Mouse (Mus musculus): ENCODE results near the gene Lrrc63. TPM values are rescaled to one million over a fixed set of nuclear protein-coding genes. Genes with fewer than 3 reads are reported as not detected.

Lrrc63 gene
- 36.3 and 42.3 TPM in 2 replicates for polyA plus RNA-seq (2012; rRNA removed)

GRCm38 (mm10) chr14:75130501-75131318 lies at the start of gene Lrrc63, which contains the start of gene Lcp1:
Gene Lrrc63, minus strand, starts transcription at chr14:75130881.
Gene Lcp1, plus strand, starts transcription at chr14:75131101.
- no peaks in the 10 kb centered on the region for H3K36me3 ChIP-seq (ENCODE audit: control insufficient read depth, insufficient read depth, low read length)
- H3K27ac ChIP-seq (ENCODE audit: control insufficient read depth, insufficient read depth, low read depth, low read length) = peak within 1 kb of the TSS; percentile 73
- H3K4me3 ChIP-seq (ENCODE audit: control insufficient read depth, low read depth, low read length) = peak within 1 kb of the TSS; percentile 88
- H3K27me3 ChIP-seq (ENCODE audit: control insufficient read depth, insufficient read depth, low read length) = no peaks in the 10 kb centered on the region
- peak; percentile 74; the same call in 1 of the 2 replicates for TF ChIP-seq POLR2A (IDR thresholded peaks at IDR 0.05; ENCODE audit: control insufficient read depth, low read depth, low read length)
- TF ChIP-seq CTCF (IDR thresholded peaks at IDR 0.05; ENCODE audit: control insufficient read depth, insufficient read depth, insufficient replicate concordance, low read depth, low read length) = no peak
- peaks cover 5% of the 10 kb centered on the region for H3K4me1 ChIP-seq (ENCODE audit: control insufficient read depth, insufficient read depth, low read length)

GRCm38 (mm10) chr14:75179255-75179963 lies 48.7 kb upstream of the Lrrc63 start:
- Histone ChIP-seq H3K36me3 (ENCODE audit: control insufficient read depth, insufficient read depth, low read length) (no peaks in the 10 kb centered on the region), H3K27me3 (ENCODE audit: control insufficient read depth, insufficient read depth, low read length) (no peaks in the 10 kb centered on the region), H3K4me1 (ENCODE audit: control insufficient read depth, insufficient read depth, low read length) (peaks cover 8% of the 10 kb centered on the region), H3K27ac (ENCODE audit: control insufficient read depth, insufficient read depth, low read depth, low read length) (no peak overlapping the region), H3K4me3 (ENCODE audit: control insufficient read depth, low read depth, low read length) (peak overlapping the region; percentile 76)
- TF ChIP-seq CTCF (IDR thresholded peaks at IDR 0.05; ENCODE audit: control insufficient read depth, insufficient read depth, insufficient replicate concordance, low read depth, low read length) = no peak
- TF ChIP-seq POLR2A (IDR thresholded peaks at IDR 0.05; ENCODE audit: control insufficient read depth, low read depth, low read length) = no peak

- TF ChIP-seq CTCF (IDR thresholded peaks at IDR 0.05; ENCODE audit: control insufficient read depth, insufficient read depth, insufficient replicate concordance, low read depth, low read length) = no peak
- TF ChIP-seq POLR2A (IDR thresholded peaks at IDR 0.05; ENCODE audit: control insufficient read depth, low read depth, low read length) = no peak
- Histone ChIP-seq H3K36me3 (ENCODE audit: control insufficient read depth, insufficient read depth, low read length) (no peaks in the 10 kb centered on the region), H3K27ac (ENCODE audit: control insufficient read depth, insufficient read depth, low read depth, low read length) (no peak overlapping the region), H3K4me1 (ENCODE audit: control insufficient read depth, insufficient read depth, low read length) (peaks cover 8% of the 10 kb centered on the region), H3K4me3 (ENCODE audit: control insufficient read depth, low read depth, low read length) (peak overlapping the region; percentile 76), H3K27me3 (ENCODE audit: control insufficient read depth, insufficient read depth, low read length) (no peaks in the 10 kb centered on the region)
These were observed 48.1 kb upstream of the Lrrc63 start for GRCm38 (mm10) chr14:75178801-75179211.

- H3K4me3 ChIP-seq (ENCODE audit: control insufficient read depth, low read depth, low read length) = peak overlapping the region; percentile 48
- peaks cover 8% of the 10 kb centered on the region for H3K4me1 ChIP-seq (ENCODE audit: control insufficient read depth, insufficient read depth, low read length)
- H3K27ac ChIP-seq (ENCODE audit: control insufficient read depth, insufficient read depth, low read depth, low read length) = peak overlapping the region; percentile 69; the same call in 1 of the 2 replicates
- no peaks in the 10 kb centered on the region for H3K36me3 ChIP-seq (ENCODE audit: control insufficient read depth, insufficient read depth, low read length)
- no peaks in the 10 kb centered on the region for H3K27me3 ChIP-seq (ENCODE audit: control insufficient read depth, insufficient read depth, low read length)
- TF ChIP-seq CTCF (IDR thresholded peaks at IDR 0.05; ENCODE audit: control insufficient read depth, insufficient read depth, insufficient replicate concordance, low read depth, low read length) (no peak), POLR2A (IDR thresholded peaks at IDR 0.05; ENCODE audit: control insufficient read depth, low read depth, low read length) (no peak)
These were observed 47.7 kb upstream of the Lrrc63 start for GRCm38 (mm10) chr14:75178384-75178793.

- TF ChIP-seq POLR2A (IDR thresholded peaks at IDR 0.05; ENCODE audit: control insufficient read depth, low read depth, low read length) = no peak
- no peak for TF ChIP-seq CTCF (IDR thresholded peaks at IDR 0.05; ENCODE audit: control insufficient read depth, insufficient read depth, insufficient replicate concordance, low read depth, low read length)
- Histone ChIP-seq H3K27ac (ENCODE audit: control insufficient read depth, insufficient read depth, low read depth, low read length) (no peak overlapping the region), H3K27me3 (ENCODE audit: control insufficient read depth, insufficient read depth, low read length) (no peaks in the 10 kb centered on the region), H3K4me1 (ENCODE audit: control insufficient read depth, insufficient read depth, low read length) (peaks cover 8% of the 10 kb centered on the region), H3K4me3 (ENCODE audit: control insufficient read depth, low read depth, low read length) (no peak overlapping the region), H3K36me3 (ENCODE audit: control insufficient read depth, insufficient read depth, low read length) (no peaks in the 10 kb centered on the region)
These were observed 46.7 kb upstream of the Lrrc63 start for GRCm38 (mm10) chr14:75177400-75177799.

GRCm38 (mm10) chr14:75176425-75177045 lies 45.9 kb upstream of the Lrrc63 start:
- Histone ChIP-seq H3K36me3 (ENCODE audit: control insufficient read depth, insufficient read depth, low read length) (no peaks in the 10 kb centered on the region), H3K27ac (ENCODE audit: control insufficient read depth, insufficient read depth, low read depth, low read length) (no peak overlapping the region), H3K27me3 (ENCODE audit: control insufficient read depth, insufficient read depth, low read length) (no peaks in the 10 kb centered on the region), H3K4me1 (ENCODE audit: control insufficient read depth, insufficient read depth, low read length) (peaks cover 8% of the 10 kb centered on the region), H3K4me3 (ENCODE audit: control insufficient read depth, low read depth, low read length) (no peak overlapping the region)
- TF ChIP-seq POLR2A (IDR thresholded peaks at IDR 0.05; ENCODE audit: control insufficient read depth, low read depth, low read length) (no peak), CTCF (IDR thresholded peaks at IDR 0.05; ENCODE audit: control insufficient read depth, insufficient read depth, insufficient replicate concordance, low read depth, low read length) (no peak)

GRCm38 (mm10) chr14:75175781-75176180 lies 45.1 kb upstream of the Lrrc63 start:
- Histone ChIP-seq H3K27ac (ENCODE audit: control insufficient read depth, insufficient read depth, low read depth, low read length) (no peak overlapping the region), H3K4me3 (ENCODE audit: control insufficient read depth, low read depth, low read length) (no peak overlapping the region), H3K27me3 (ENCODE audit: control insufficient read depth, insufficient read depth, low read length) (no peaks in the 10 kb centered on the region), H3K4me1 (ENCODE audit: control insufficient read depth, insufficient read depth, low read length) (peaks cover 8% of the 10 kb centered on the region), H3K36me3 (ENCODE audit: control insufficient read depth, insufficient read depth, low read length) (no peaks in the 10 kb centered on the region)
- no peak for TF ChIP-seq POLR2A (IDR thresholded peaks at IDR 0.05; ENCODE audit: control insufficient read depth, low read depth, low read length)
- no peak for TF ChIP-seq CTCF (IDR thresholded peaks at IDR 0.05; ENCODE audit: control insufficient read depth, insufficient read depth, insufficient replicate concordance, low read depth, low read length)

Data from testis, adult 2 months (tissue).